Mouse (Mus musculus): ENCODE measurements around the gene Irak2. TPM values are rescaled to one million over a fixed set of nuclear protein-coding genes. Genes with fewer than 3 reads are reported as not detected.
A peak's percentile ranks its signal among the peaks of the same experiment; 100 is the strongest.

The Irak2 gene
- polyA plus RNA-seq, 1 experiment from 2014 or later: 19.8 TPM

DNA sequence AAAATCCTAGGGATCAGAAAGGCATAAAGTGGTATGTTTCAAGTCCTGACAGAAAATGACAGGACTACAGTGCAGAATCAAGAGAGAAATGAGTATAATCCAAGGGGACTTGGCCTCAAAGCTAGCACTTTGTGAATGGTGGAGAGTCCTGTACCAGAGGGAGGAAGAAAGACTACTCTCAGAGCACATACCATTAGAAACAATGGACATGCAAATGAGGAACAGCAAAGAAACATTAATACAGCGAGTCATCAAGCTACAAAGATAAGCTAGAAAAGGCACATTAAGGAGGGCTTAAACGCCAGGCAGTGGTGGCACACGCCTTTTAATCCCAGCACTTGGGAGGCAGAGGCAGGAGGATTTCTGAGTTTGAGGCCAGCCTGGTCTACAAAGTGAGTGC, 93.0 kb downstream of the Irak2 start:
- no peaks in the 10 kb centered on the region for H3K4me1 ChIP-seq (ENCODE audit: control insufficient read depth, insufficient read depth, low read length)
- H3K9me3 ChIP-seq (ENCODE audit: control insufficient read depth, low read length): no peaks in the 10 kb centered on the region
- no peak overlapping the region for H3K4me3 ChIP-seq (ENCODE audit: low read length)
- no peak overlapping the region for H3K27ac ChIP-seq (ENCODE audit: low read length)
- no peak overlapping the region for H3K9ac ChIP-seq (ENCODE audit: low read depth, low read length)
- H3K27me3 ChIP-seq (replicated peaks; ENCODE audit: control insufficient read depth, insufficient read depth, low read length): no peaks in the 10 kb centered on the region
- 92% methylated on average over 3 of the region's 3 CpGs for WGBS
- peaks cover 45% of the 10 kb centered on the region for H3K36me3 ChIP-seq (ENCODE audit: control insufficient read depth, insufficient read depth, low read length)
- ATAC-seq: no peak
- no peak overlapping the region for H3K4me2 ChIP-seq (ENCODE audit: low read depth, low read length)

DNA sequence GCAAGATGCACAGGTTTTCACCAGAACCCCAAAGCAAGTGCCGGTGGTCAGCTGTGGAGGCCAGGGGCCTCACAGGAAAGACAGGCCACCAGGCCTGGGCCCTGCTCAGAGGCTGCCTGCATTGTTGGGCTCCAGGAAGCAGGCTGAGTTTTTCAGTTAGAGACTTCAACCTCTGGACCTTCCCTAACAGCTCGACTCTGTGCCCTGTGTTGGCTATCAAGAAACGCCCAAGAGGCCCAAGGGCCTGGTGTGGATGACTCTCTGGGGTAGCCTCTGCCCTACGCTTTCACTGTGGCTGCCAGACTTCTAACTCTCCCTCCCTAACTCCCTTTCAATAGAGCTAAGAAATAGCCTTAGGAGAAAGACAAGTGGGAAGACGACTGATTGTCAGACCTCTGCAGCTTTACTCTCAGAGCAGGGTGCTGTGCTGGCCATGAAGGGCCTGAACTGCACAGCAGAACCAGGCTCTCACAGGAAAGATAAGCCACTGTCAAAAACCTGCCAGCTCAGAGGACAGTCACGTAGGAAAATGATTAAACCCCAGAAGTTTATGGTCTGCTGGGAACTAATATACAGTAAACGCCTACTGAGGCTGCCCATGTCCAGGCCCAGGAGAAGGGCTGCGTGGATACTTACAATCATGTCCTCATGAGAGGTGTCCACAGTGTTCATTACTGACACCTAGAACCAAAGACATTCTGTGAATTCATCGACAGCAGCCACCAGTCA, 99.2 kb downstream of the Irak2 start:
- H3K9ac ChIP-seq (ENCODE audit: low read depth, low read length): peak overlapping the region; percentile 18; the same call in 1 of the 2 replicates
- H3K4me3 ChIP-seq (ENCODE audit: low read length): no peak overlapping the region
- peak; percentile 95 for ATAC-seq
- H3K4me2 ChIP-seq (ENCODE audit: low read depth, low read length): peak overlapping the region; percentile 26
- no peaks in the 10 kb centered on the region for H3K27me3 ChIP-seq (replicated peaks; ENCODE audit: control insufficient read depth, insufficient read depth, low read length)
- H3K9me3 ChIP-seq (ENCODE audit: control insufficient read depth, low read length): no peaks in the 10 kb centered on the region
- peaks cover 10% of the 10 kb centered on the region for H3K36me3 ChIP-seq (ENCODE audit: control insufficient read depth, insufficient read depth, low read length)
- WGBS: 76% methylated on average over 9 of the region's 9 CpGs
- peak overlapping the region; percentile 72 for H3K27ac ChIP-seq (ENCODE audit: low read length)
- H3K4me1 ChIP-seq (ENCODE audit: control insufficient read depth, insufficient read depth, low read length): peaks cover 9% of the 10 kb centered on the region; the same call in 1 of the 2 replicates

DNA sequence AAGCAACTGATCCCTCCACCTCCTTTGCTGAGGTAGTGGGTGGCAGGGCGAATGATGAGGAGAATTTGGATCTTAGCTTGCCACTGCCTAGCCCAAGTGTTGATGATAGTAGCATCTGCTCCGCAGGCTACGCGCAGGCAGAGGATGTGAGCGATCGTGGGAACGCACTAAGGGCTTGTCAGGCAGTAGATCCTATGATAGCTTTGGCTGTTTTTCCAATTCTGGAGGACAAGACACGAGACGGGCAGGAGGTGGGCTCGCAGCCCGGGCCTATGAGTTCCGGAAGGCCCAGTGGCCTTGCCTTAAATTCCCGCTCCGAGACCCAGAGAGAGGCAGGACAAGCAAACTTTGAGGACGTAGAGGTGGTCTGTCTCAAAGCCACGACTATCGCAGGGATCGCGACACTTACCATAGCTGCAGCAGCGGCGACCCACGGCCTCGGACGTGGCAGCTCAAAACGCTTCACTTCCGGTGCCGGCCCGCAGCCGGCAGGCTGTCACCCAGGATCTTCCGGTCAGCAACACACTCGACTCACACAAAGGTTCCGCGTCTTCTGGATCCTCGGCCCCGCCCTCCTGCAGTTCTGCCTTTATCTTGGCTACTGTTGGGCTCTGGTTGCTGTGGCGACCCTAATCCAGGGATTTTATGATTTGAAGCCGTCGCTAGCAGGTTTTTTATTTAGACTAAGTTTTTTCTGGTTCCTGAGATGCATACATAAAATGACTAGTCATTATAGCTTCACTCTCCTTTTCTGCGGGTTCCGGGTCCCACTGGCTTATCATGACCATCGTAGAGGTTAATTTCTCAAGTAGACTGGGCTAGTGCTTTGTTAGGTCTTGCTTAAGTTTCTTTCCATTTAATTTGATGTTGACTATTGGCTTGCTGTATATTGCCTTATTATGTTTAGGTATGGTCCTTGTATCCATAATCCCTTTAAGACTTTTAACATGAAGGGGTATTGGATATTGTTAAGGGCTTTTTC, 102.3 kb downstream of the Irak2 start, which contains the start of gene Sec13:
Gene Sec13, minus strand, starts transcription at position 508 of the 982 bp plus-strand sequence.
- Histone ChIP-seq H3K4me1 (ENCODE audit: control insufficient read depth, insufficient read depth, low read length) (peaks cover 9% of the 10 kb centered on the region; the same call in 1 of the 2 replicates), H3K4me3 (ENCODE audit: low read length) (peak within 1 kb of the TSS; percentile 84), H3K4me2 (ENCODE audit: low read depth, low read length) (peak within 1 kb of the TSS; percentile 77), H3K9ac (ENCODE audit: low read depth, low read length) (peak within 1 kb of the TSS; percentile 89), H3K27ac (ENCODE audit: low read length) (peak within 1 kb of the TSS; percentile 50; the same call in 1 of the 2 replicates), H3K9me3 (ENCODE audit: control insufficient read depth, low read length) (no peaks in the 10 kb centered on the region), H3K36me3 (ENCODE audit: control insufficient read depth, insufficient read depth, low read length) (peaks cover 8% of the 10 kb centered on the region), H3K27me3 (replicated peaks; ENCODE audit: control insufficient read depth, insufficient read depth, low read length) (no peaks in the 10 kb centered on the region)
- WGBS: 7% methylated on average over 41 of the region's 41 CpGs
- ATAC-seq: peak; percentile 50

- H3K36me3 ChIP-seq (ENCODE audit: control insufficient read depth, insufficient read depth, low read length): no peaks in the 10 kb centered on the region
- 67% methylated on average over 2 of the region's 2 CpGs for WGBS
- no peaks in the 10 kb centered on the region for H3K27me3 ChIP-seq (replicated peaks; ENCODE audit: control insufficient read depth, insufficient read depth, low read length)
- H3K9ac ChIP-seq (ENCODE audit: low read depth, low read length): no peak overlapping the region
- ATAC-seq: no peak
- no peak overlapping the region for H3K4me2 ChIP-seq (ENCODE audit: low read depth, low read length)
- no peak overlapping the region for H3K27ac ChIP-seq (ENCODE audit: low read length)
- peaks cover 9% of the 10 kb centered on the region; the same call in 1 of the 2 replicates for H3K4me1 ChIP-seq (ENCODE audit: control insufficient read depth, insufficient read depth, low read length)
- no peaks in the 10 kb centered on the region for H3K9me3 ChIP-seq (ENCODE audit: control insufficient read depth, low read length)
- no peak overlapping the region for H3K4me3 ChIP-seq (ENCODE audit: low read length)
Measured at GRCm38 (mm10) chr6:113741425-113741824, 103.2 kb downstream of the Irak2 start.

DNA sequence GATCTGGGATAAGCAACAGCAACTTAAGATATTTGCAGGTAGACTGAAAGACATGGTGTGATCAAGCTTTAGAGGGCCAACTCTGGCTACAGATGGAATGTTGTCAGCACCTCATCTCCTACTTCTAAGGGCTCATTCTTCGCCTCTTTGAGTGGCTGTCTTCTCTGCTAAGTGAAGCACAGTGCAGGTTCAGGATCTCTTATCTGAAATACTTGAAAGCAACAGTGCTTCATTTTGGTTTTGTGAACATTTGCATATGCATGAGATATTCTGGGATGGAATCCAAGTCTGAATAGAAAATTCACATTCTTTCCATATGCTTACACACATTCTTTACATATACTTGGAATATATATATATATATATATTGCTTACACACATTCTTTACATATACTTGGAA, 104.1 kb downstream of the Irak2 start:
- WGBS: 88% methylated on average over 1 of the region's 1 CpGs
- H3K9ac ChIP-seq (ENCODE audit: low read depth, low read length): no peak overlapping the region
- H3K4me1 ChIP-seq (ENCODE audit: control insufficient read depth, insufficient read depth, low read length): peaks cover 9% of the 10 kb centered on the region; the same call in 1 of the 2 replicates
- ATAC-seq: no peak
- no peak overlapping the region for H3K4me2 ChIP-seq (ENCODE audit: low read depth, low read length)
- 0 out of 2 replicates have a peak, but pooled peaks cover 1% of the 10 kb centered on the region for H3K27me3 ChIP-seq (replicated peaks; ENCODE audit: control insufficient read depth, insufficient read depth, low read length)
- no peak overlapping the region for H3K4me3 ChIP-seq (ENCODE audit: low read length)
- H3K27ac ChIP-seq (ENCODE audit: low read length): no peak overlapping the region
- H3K36me3 ChIP-seq (ENCODE audit: control insufficient read depth, insufficient read depth, low read length): no peaks in the 10 kb centered on the region
- no peaks in the 10 kb centered on the region for H3K9me3 ChIP-seq (ENCODE audit: control insufficient read depth, low read length)

DNA sequence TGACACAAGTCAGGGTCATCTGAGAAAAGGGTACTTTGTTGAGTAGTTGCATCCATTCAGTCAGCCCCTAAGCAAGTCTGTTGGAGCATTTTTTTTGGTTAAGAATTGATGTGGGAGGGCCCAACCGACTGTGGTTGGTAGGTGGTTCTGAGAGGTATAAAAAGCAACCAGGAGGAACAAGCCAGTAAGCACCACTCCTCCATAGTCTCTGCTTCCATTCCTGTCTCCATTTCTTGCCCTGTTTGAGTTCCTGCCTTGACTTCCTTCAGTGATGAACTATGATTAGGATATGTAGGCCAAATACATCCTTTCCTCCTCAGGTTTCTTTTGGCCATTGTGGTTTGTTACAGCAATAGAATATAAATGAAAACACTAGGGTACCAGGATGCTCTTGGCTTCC, 104.8 kb downstream of the Irak2 start:
- Histone ChIP-seq H3K4me1 (ENCODE audit: control insufficient read depth, insufficient read depth, low read length) (peaks cover 7% of the 10 kb centered on the region; the same call in 1 of the 2 replicates), H3K4me2 (ENCODE audit: low read depth, low read length) (no peak overlapping the region), H3K27me3 (replicated peaks; ENCODE audit: control insufficient read depth, insufficient read depth, low read length) (0 out of 2 replicates have a peak, but pooled peaks cover 3% of the 10 kb centered on the region), H3K9ac (ENCODE audit: low read depth, low read length) (no peak overlapping the region), H3K36me3 (ENCODE audit: control insufficient read depth, insufficient read depth, low read length) (no peaks in the 10 kb centered on the region), H3K27ac (ENCODE audit: low read length) (no peak overlapping the region), H3K4me3 (ENCODE audit: low read length) (no peak overlapping the region), H3K9me3 (ENCODE audit: control insufficient read depth, low read length) (no peaks in the 10 kb centered on the region)
- ATAC-seq: no peak
- WGBS: 44% methylated on average over 1 of the region's 1 CpGs

Small RNA genes within 50 kb of the gene (microRNA-seq; reads per million reads assigned to microRNA genes)
- gene Mir7042: 0.91 reads per million

Other genes with a start within 250 kb of the Irak2 start
- gene Ttll3, start 249.2 kb upstream of the Irak2 start, polyA plus RNA-seq (2015; fragmentation: Nextera tagmentation; extraction: Ambion mirVana): 3.0 and 3.3 TPM in 2 replicates
- 32.4 and 35.5 TPM in 2 replicates for gene Rpusd3, start 219.1 kb upstream of the Irak2 start, polyA plus RNA-seq (2015; fragmentation: Nextera tagmentation; extraction: Ambion mirVana)
- gene Cidec, start 202.7 kb upstream of the Irak2 start, polyA plus RNA-seq (2015; fragmentation: Nextera tagmentation; extraction: Ambion mirVana): 24.4 and 35.0 TPM in 2 replicates
- gene Jagn1, start 195.9 kb upstream of the Irak2 start, polyA plus RNA-seq (2015; fragmentation: Nextera tagmentation; extraction: Ambion mirVana): 82.6 and 89.7 TPM in 2 replicates
- gene Il17re, start 180.0 kb upstream of the Irak2 start, polyA plus RNA-seq (2015; fragmentation: Nextera tagmentation; extraction: Ambion mirVana): 7.7 and 9.5 TPM in 2 replicates
- 34.6 and 38.0 TPM in 2 replicates for gene Il17rc, start 167.0 kb upstream of the Irak2 start, polyA plus RNA-seq (2015; fragmentation: Nextera tagmentation; extraction: Ambion mirVana)
- gene Creld1, start 155.2 kb upstream of the Irak2 start, polyA plus RNA-seq (2015; fragmentation: Nextera tagmentation; extraction: Ambion mirVana): 20.6 and 22.9 TPM in 2 replicates
- 0.22 and 0.42 TPM in 2 replicates for gene Prrt3, start 136.5 kb upstream of the Irak2 start, polyA plus RNA-seq (2015; fragmentation: Nextera tagmentation; extraction: Ambion mirVana)
- 93.1 and 94.5 TPM in 2 replicates for gene Emc3, start 106.8 kb upstream of the Irak2 start, polyA plus RNA-seq (2015; fragmentation: Nextera tagmentation; extraction: Ambion mirVana)
- 5.5 and 7.0 TPM in 2 replicates for gene Fancd2, start 106.8 kb upstream of the Irak2 start, polyA plus RNA-seq (2015; fragmentation: Nextera tagmentation; extraction: Ambion mirVana)
- 0.20 TPM in 1 of 2 replicates, not detected in the other for gene Fancd2os, start 37.8 kb upstream of the Irak2 start, polyA plus RNA-seq (2015; fragmentation: Nextera tagmentation; extraction: Ambion mirVana)
- gene Brk1, start 33.7 kb upstream of the Irak2 start, polyA plus RNA-seq (2015; fragmentation: Nextera tagmentation; extraction: Ambion mirVana): 185 and 199 TPM in 2 replicates
- gene Vhl, start 14.5 kb upstream of the Irak2 start, polyA plus RNA-seq (2015; fragmentation: Nextera tagmentation; extraction: Ambion mirVana): 27.5 and 30.5 TPM in 2 replicates
- gene Tatdn2, start 58.6 kb downstream of the Irak2 start, polyA plus RNA-seq (2015; fragmentation: Nextera tagmentation; extraction: Ambion mirVana): 0.60 and 0.65 TPM in 2 replicates
- 169 and 177 TPM in 2 replicates for gene Ghrl, start 81.4 kb downstream of the Irak2 start, polyA plus RNA-seq (2015; fragmentation: Nextera tagmentation; extraction: Ambion mirVana)
- gene Sec13, start 102.3 kb downstream of the Irak2 start, polyA plus RNA-seq (2015; fragmentation: Nextera tagmentation; extraction: Ambion mirVana): 307 and 317 TPM in 2 replicates